Mouse (Mus musculus): ENCODE results near the gene Zdhhc7.

Gene Zdhhc7

GRCm38 (mm10) chr8:120114315-120114841 lies 13.1 kb upstream of the Zdhhc7 start:
- no peak for DNase-seq (ENCODE audit: low spot score)

GRCm38 (mm10) chr8:120113758-120114255 lies 12.5 kb upstream of the Zdhhc7 start, which contains the start of gene 6430548M08Rik:
TSS of gene 6430548M08Rik (plus strand) at chr8:120114152.
- DNase-seq (ENCODE audit: low spot score): peak; percentile 98

- DNase-seq (ENCODE audit: low spot score): no peak
Observed at GRCm38 (mm10) chr8:120113306-120113705, 12.0 kb upstream of the Zdhhc7 start.

- no peak for DNase-seq (ENCODE audit: low spot score)
Observed at GRCm38 (mm10) chr8:120112535-120112934, 11.3 kb upstream of the Zdhhc7 start.

- no peak for DNase-seq (ENCODE audit: low spot score)
Observed at GRCm38 (mm10) chr8:120111382-120111781, 10.1 kb upstream of the Zdhhc7 start.

- no peak for DNase-seq (ENCODE audit: low spot score)
Observed at GRCm38 (mm10) chr8:120110966-120111365, 9.7 kb upstream of the Zdhhc7 start.

- peak; percentile 37 for DNase-seq (ENCODE audit: low spot score)
Observed at GRCm38 (mm10) chr8:120109149-120109548, 7.9 kb upstream of the Zdhhc7 start.

GRCm38 (mm10) chr8:120104721-120105272 lies 3.5 kb upstream of the Zdhhc7 start:
- no peak for DNase-seq (ENCODE audit: low spot score)

- no peak for DNase-seq (ENCODE audit: low spot score)
Observed at GRCm38 (mm10) chr8:120103916-120104315, 2.6 kb upstream of the Zdhhc7 start.

- DNase-seq (ENCODE audit: low spot score): no peak
Observed at GRCm38 (mm10) chr8:120100388-120101067, 754 bp downstream of the Zdhhc7 start.

- DNase-seq (ENCODE audit: low spot score): no peak
Observed at GRCm38 (mm10) chr8:120096486-120096885, 4.8 kb downstream of the Zdhhc7 start.

- DNase-seq (ENCODE audit: low spot score): no peak
Observed at GRCm38 (mm10) chr8:120094801-120095200, 6.5 kb downstream of the Zdhhc7 start.

GRCm38 (mm10) chr8:120093103-120093502 lies 8.2 kb downstream of the Zdhhc7 start:
- no peak for DNase-seq (ENCODE audit: low spot score)

GRCm38 (mm10) chr8:120091032-120091431 lies 10.2 kb downstream of the Zdhhc7 start:
- no peak for DNase-seq (ENCODE audit: low spot score)

- no peak for DNase-seq (ENCODE audit: low spot score)
Observed at GRCm38 (mm10) chr8:120089511-120089910, 11.8 kb downstream of the Zdhhc7 start.

GRCm38 (mm10) chr8:120084783-120085182 lies 16.5 kb downstream of the Zdhhc7 start:
- DNase-seq (ENCODE audit: low spot score): no peak

- DNase-seq (ENCODE audit: low spot score): no peak
Observed at GRCm38 (mm10) chr8:120083261-120083660, 18.0 kb downstream of the Zdhhc7 start.

GRCm38 (mm10) chr8:120079361-120079760 lies 21.9 kb downstream of the Zdhhc7 start:
- DNase-seq (ENCODE audit: low spot score): no peak

- no peak for DNase-seq (ENCODE audit: low spot score)
Observed at GRCm38 (mm10) chr8:120078080-120078479, 23.2 kb downstream of the Zdhhc7 start.

GRCm38 (mm10) chr8:120075347-120075746 lies 25.9 kb downstream of the Zdhhc7 start:
- no peak for DNase-seq (ENCODE audit: low spot score)

- no peak for DNase-seq (ENCODE audit: low spot score)
Observed at GRCm38 (mm10) chr8:120074516-120074915, 26.8 kb downstream of the Zdhhc7 start.

- no peak for DNase-seq (ENCODE audit: low spot score)
Observed at GRCm38 (mm10) chr8:120072827-120073226, 28.5 kb downstream of the Zdhhc7 start.

GRCm38 (mm10) chr8:120072259-120072658 lies 29.0 kb downstream of the Zdhhc7 start:
- no peak for DNase-seq (ENCODE audit: low spot score)
